Mouse (Mus musculus) neural tube, embryonic 11.5 days (tissue): Measurements from ENCODE around the gene Commd1. TPM values are rescaled to one million over a fixed set of nuclear protein-coding genes. Genes with fewer than 3 reads are reported as not detected.

Experiments
- ATAC-seq: fragments of 200-750 bp; cut with Nextera tagmentation; 2 replicates; pipeline ENCODE4 v1.8.0; 2017; ENCODE audit warnings: moderate number of reproducible peaks, mild to moderate bottlenecking, moderate TSS enrichment, moderate library complexity; ENCODE audit not compliant: insufficient read depth, low FRiP score, low TSS enrichment
- DNase-seq: peaks from one replicate; pipeline ENCODE4 v3.0.0-alpha.2; 2015; ENCODE audit warnings: low spot score
- H3K27ac ChIP-seq: fragments of 300-500 bp; sonication (generic); 2 replicates; pipeline ENCODE4 v1.5.1; 2014; ENCODE audit warnings: low read depth, mild to moderate bottlenecking, low read length
- H3K27me3 ChIP-seq: fragments of 300-500 bp; sonication (generic); 2 replicates; pipeline ENCODE4 v1.6.1; 2014; ENCODE audit warnings: mild to moderate bottlenecking, low read length, mixed read lengths; ENCODE audit not compliant: control insufficient read depth, insufficient read depth
- H3K36me3 ChIP-seq: fragments of 300-500 bp; sonication (generic); 2 replicates; pipeline ENCODE4 v1.6.1; 2014; ENCODE audit warnings: mild to moderate bottlenecking, low read length, moderate library complexity, mixed read lengths; ENCODE audit not compliant: control insufficient read depth, insufficient read depth
- H3K4me1 ChIP-seq: fragments of 300-500 bp; sonication (generic); 2 replicates; pipeline ENCODE4 v1.6.1; 2014; ENCODE audit warnings: low read length, mixed read lengths; ENCODE audit not compliant: control insufficient read depth, insufficient read depth
- H3K4me2 ChIP-seq: fragments of 300-500 bp; sonication (generic); 2 replicates; pipeline ENCODE4 v1.6.1; 2014; ENCODE audit warnings: low read depth, mild to moderate bottlenecking, moderate library complexity
- H3K4me3 ChIP-seq: fragments of 300-500 bp; sonication (generic); 2 replicates; pipeline ENCODE4 v1.5.1; 2014; ENCODE audit warnings: low read depth, low read length
- H3K9ac ChIP-seq: fragments of 300-500 bp; sonication (generic); 2 replicates; pipeline ENCODE4 v1.6.1; 2014; ENCODE audit warnings: mild to moderate bottlenecking, low read length
- H3K9me3 ChIP-seq: fragments of 300-500 bp; sonication (generic); 2 replicates; pipeline ENCODE4 v1.6.1; 2016; ENCODE audit warnings: low read length; ENCODE audit not compliant: control insufficient read depth
- WGBS: fragments of 180-500 bp; shearing (Covaris S2); extraction: QIAGEN DNeasy Blood & Tissue Kit; methylation state at CpG from one replicate; pipeline ENCODE4 v1.1.7; 2014; 5-methylcytosine and 5-hydroxymethylcytosine counted together
- polyA plus RNA-seq: library from polyadenylated mRNA; unstranded; fragments of >200 nt; fragmentation: Nextera tagmentation; extraction: Ambion mirVana; gene quantifications from 2 replicates; pipeline ENCODE4 v1.2.1, GENCODE M21; 2014

Commd1 gene
- polyA plus RNA-seq, 1 experiment from 2014 or later = 371 TPM

GRCm38 (mm10) chr11:23013580-23014294 lies 31.6 kb upstream of the Commd1 start:
- no peak for DNase-seq

DNA sequence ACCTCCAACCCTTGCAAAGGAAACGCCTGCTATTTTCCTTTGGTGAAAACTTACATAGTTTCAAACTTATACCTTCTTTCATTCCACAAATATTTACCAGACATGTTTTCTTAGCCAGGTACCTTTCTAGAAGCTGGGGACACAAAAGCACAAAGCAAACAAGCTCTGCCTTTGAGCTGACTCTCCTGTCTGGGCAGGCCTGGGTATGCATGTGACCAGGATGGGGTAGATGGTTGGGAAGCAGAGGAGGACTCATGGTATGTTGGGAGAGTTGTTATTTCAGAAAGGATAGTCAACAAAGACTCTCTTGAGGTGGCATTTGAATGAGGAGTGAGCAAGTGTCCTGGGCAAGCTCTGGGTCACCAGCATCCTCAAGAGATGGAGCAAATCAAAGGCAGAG lies 30.9 kb upstream of the Commd1 start:
- Histone ChIP-seq H3K9me3 (no peaks in the 10 kb centered on the region), H3K4me3 (no peak overlapping the region), H3K27me3 (no peaks in the 10 kb centered on the region), H3K4me1 (no peaks in the 10 kb centered on the region), H3K9ac (no peak overlapping the region), H3K27ac (no peak overlapping the region), H3K36me3 (no peaks in the 10 kb centered on the region), H3K4me2 (no peak overlapping the region)
- WGBS = 94% methylated on average over 1 of the region's 1 CpGs
- ATAC-seq (no peak), DNase-seq (no peak)

More at GRCm38 (mm10) chr11:23013580-23014294, 31.6 kb upstream of the Commd1 start:
- no peak overlapping the region for H3K27ac ChIP-seq
- no peak overlapping the region for H3K9ac ChIP-seq
- H3K4me3 ChIP-seq = no peak overlapping the region
- H3K27me3 ChIP-seq = no peaks in the 10 kb centered on the region
- no peak for ATAC-seq
- WGBS = 79% methylated on average over 4 of the region's 4 CpGs
- H3K4me2 ChIP-seq = no peak overlapping the region
- no peaks in the 10 kb centered on the region for H3K4me1 ChIP-seq
- H3K36me3 ChIP-seq = no peaks in the 10 kb centered on the region
- no peaks in the 10 kb centered on the region for H3K9me3 ChIP-seq

GRCm38 (mm10) chr11:23008824-23009200 lies 26.6 kb upstream of the Commd1 start:
- no peak for DNase-seq
- Histone ChIP-seq H3K4me3 (peak overlapping the region; percentile 53), H3K9me3 (no peaks in the 10 kb centered on the region), H3K27ac (no peak overlapping the region), H3K27me3 (no peaks in the 10 kb centered on the region), H3K9ac (no peak overlapping the region), H3K4me1 (peaks cover 4% of the 10 kb centered on the region; the same call in 1 of the 2 replicates), H3K36me3 (no peaks in the 10 kb centered on the region; the same call in 1 of the 2 replicates), H3K4me2 (peak overlapping the region; percentile 68)
- WGBS = 41% methylated on average over 4 of the region's 4 CpGs
- no peak for ATAC-seq

GRCm38 (mm10) chr11:23008181-23008823 lies 26.1 kb upstream of the Commd1 start:
- ATAC-seq = peak; percentile 97
- DNase-seq = peak; percentile 91
- peak overlapping the region; percentile 68 for H3K4me2 ChIP-seq
- peak overlapping the region; percentile 64 for H3K27ac ChIP-seq
- under 1% methylated on average over 40 of the region's 40 CpGs for WGBS
- peak overlapping the region; percentile 53 for H3K4me3 ChIP-seq
- peak overlapping the region; percentile 72 for H3K9ac ChIP-seq
- H3K4me1 ChIP-seq = peaks cover 4% of the 10 kb centered on the region; the same call in 1 of the 2 replicates
- H3K27me3 ChIP-seq = no peaks in the 10 kb centered on the region
- peaks cover 2% of the 10 kb centered on the region; the same call in 1 of the 2 replicates for H3K36me3 ChIP-seq
- no peaks in the 10 kb centered on the region for H3K9me3 ChIP-seq

DNA sequence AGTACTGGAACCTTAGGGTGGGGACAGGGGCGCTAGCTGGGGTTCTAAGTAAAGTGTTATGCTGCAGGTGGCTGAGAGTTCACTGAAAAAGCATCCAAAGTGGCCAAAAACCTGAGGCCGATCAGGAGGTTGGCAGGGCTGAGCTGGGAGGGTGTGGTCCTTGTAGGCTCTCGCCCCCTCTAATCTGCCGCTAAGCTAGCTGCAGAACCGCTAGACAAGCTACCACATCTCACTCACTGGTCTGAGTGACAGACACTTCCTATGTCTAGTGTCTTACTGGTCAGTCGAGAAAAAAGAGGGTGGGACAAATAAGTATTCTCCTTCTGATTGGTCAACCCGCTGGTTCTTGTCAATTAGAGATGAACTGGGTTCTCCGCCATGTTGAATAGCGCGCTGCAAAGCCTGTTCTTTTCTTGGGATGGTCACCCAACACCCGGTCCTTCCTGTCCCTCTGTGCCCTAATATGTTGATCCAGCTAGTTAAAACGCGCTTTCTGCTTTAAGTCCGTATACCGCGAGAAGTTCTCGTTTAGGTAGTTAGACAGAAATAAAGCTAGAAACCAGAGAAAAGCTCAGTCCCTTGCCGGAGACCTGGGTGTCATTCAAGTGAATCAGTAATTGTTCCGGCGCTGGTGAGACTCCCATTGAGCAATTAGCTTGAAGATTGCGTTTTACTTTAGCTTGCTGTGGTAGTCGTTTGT lies 25.4 kb upstream of the Commd1 start, which contains the start of gene Fam161a:
TSS of gene Fam161a (plus strand) at position 51 of the 700 bp plus-strand sequence.
- Histone ChIP-seq H3K27ac (peak within 1 kb of the TSS; percentile 64), H3K9me3 (no peaks in the 10 kb centered on the region), H3K4me1 (peaks cover 4% of the 10 kb centered on the region; the same call in 1 of the 2 replicates), H3K9ac (peak within 1 kb of the TSS; percentile 72), H3K4me3 (peak within 1 kb of the TSS; percentile 53), H3K36me3 (peaks cover 2% of the 10 kb centered on the region; the same call in 1 of the 2 replicates), H3K27me3 (no peaks in the 10 kb centered on the region), H3K4me2 (peak within 1 kb of the TSS; percentile 68)
- peak; percentile 92 for ATAC-seq
- peak; percentile 83 for DNase-seq
- under 1% methylated on average over 22 of the region's 22 CpGs for WGBS

DNA sequence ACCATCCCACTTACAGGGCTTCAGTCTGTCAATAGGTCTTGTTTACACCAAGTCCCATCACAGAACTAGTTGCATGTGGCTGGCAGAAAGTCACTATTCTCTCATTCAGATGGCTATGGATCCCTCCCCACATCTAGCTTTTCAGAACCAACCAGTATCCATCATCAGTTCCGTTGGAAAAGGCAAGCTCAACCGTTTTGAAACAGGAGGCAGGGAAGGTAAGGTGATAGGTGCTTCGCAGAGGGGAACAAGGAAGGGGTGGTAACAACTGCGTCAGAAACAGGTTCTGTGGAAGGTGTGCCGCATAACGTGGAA lies 24.9 kb upstream of the Commd1 start:
- H3K27me3 ChIP-seq = no peaks in the 10 kb centered on the region
- H3K9ac ChIP-seq = peak overlapping the region; percentile 42
- H3K9me3 ChIP-seq = no peaks in the 10 kb centered on the region
- DNase-seq = no peak
- H3K4me3 ChIP-seq = peak overlapping the region; percentile 53
- H3K27ac ChIP-seq = peak overlapping the region; percentile 35; the same call in 1 of the 2 replicates
- peak; percentile 18 for ATAC-seq
- peak overlapping the region; percentile 68 for H3K4me2 ChIP-seq
- H3K4me1 ChIP-seq = peaks cover 4% of the 10 kb centered on the region; the same call in 1 of the 2 replicates
- WGBS = 9% methylated on average over 6 of the region's 6 CpGs
- H3K36me3 ChIP-seq = peaks cover 3% of the 10 kb centered on the region; the same call in 1 of the 2 replicates

DNA sequence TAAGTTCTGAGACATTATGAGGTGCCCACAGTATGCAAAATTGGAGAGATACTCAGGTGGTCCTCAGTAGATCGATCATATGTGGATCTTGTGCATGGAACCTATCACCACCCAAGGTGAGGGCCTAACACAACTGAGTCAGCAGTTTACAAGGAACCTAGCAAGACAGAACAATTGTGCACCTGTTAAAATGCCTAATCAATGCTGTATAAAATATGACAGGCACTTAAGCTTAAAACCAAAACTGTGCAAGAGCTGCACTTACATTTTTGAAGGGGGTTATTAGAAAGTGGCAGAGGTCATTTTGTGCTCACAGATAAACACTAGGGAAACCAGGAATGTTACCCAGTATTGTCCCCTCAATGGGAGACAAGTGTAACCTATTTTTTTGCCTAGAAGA lies 23.1 kb upstream of the Commd1 start:
- H3K4me2 ChIP-seq = no peak overlapping the region
- DNase-seq (no peak), ATAC-seq (no peak)
- no peak overlapping the region for H3K9ac ChIP-seq
- no peaks in the 10 kb centered on the region for H3K9me3 ChIP-seq
- no peak overlapping the region for H3K4me3 ChIP-seq
- H3K27ac ChIP-seq = no peak overlapping the region
- H3K4me1 ChIP-seq = peaks cover 4% of the 10 kb centered on the region; the same call in 1 of the 2 replicates
- H3K36me3 ChIP-seq = peaks cover 12% of the 10 kb centered on the region
- H3K27me3 ChIP-seq = no peaks in the 10 kb centered on the region
- WGBS = 95% methylated on average over 1 of the region's 1 CpGs

GRCm38 (mm10) chr11:22998308-22998707 lies 16.1 kb upstream of the Commd1 start:
- WGBS = 89% methylated on average over 1 of the region's 1 CpGs
- Histone ChIP-seq H3K9ac (no peak overlapping the region), H3K4me3 (no peak overlapping the region), H3K9me3 (no peaks in the 10 kb centered on the region), H3K36me3 (peaks cover 35% of the 10 kb centered on the region), H3K27ac (no peak overlapping the region), H3K4me2 (no peak overlapping the region), H3K27me3 (no peaks in the 10 kb centered on the region), H3K4me1 (no peaks in the 10 kb centered on the region)
- DNase-seq (no peak), ATAC-seq (no peak)
